Mouse (Mus musculus): ENCODE results near the gene Thbs3. TPM values are rescaled to one million over a fixed set of nuclear protein-coding genes. Genes with fewer than 3 reads are reported as not detected.

Gene Thbs3
- polyA plus RNA-seq, 1 experiment from 2014 or later, result 44.5 TPM

GRCm38 (mm10) chr3:89206695-89207094 lies 8.3 kb upstream of the Thbs3 start:
- 85% methylated on average over 2 of the region's 2 CpGs for WGBS
- H3K27me3 ChIP-seq (ENCODE audit: control insufficient read depth, insufficient read depth, low read length), result no peaks in the 10 kb centered on the region
- no peak for DNase-seq (ENCODE audit: low spot score)
- peaks cover 17% of the 10 kb centered on the region; the same call in 1 of the 2 replicates for H3K36me3 ChIP-seq (ENCODE audit: control insufficient read depth, insufficient read depth, low read length)
- no peak overlapping the region for H3K4me3 ChIP-seq (ENCODE audit: low read depth, low read length)
- H3K4me2 ChIP-seq (replicated peaks; ENCODE audit: low read depth, low read length), result no peak overlapping the region
- no peaks in the 10 kb centered on the region for H3K9me3 ChIP-seq (ENCODE audit: control insufficient read depth, low read length)
- no peak for ATAC-seq (ENCODE audit: low FRiP score)
- H3K27ac ChIP-seq (ENCODE audit: low read depth, low read length), result no peak overlapping the region
- H3K9ac ChIP-seq (ENCODE audit: low read depth, low read length), result no peak overlapping the region
- H3K4me1 ChIP-seq (replicated peaks; ENCODE audit: control insufficient read depth, insufficient read depth, low read length), result peaks cover 2% of the 10 kb centered on the region; the same call in 1 of the 2 replicates

DNA sequence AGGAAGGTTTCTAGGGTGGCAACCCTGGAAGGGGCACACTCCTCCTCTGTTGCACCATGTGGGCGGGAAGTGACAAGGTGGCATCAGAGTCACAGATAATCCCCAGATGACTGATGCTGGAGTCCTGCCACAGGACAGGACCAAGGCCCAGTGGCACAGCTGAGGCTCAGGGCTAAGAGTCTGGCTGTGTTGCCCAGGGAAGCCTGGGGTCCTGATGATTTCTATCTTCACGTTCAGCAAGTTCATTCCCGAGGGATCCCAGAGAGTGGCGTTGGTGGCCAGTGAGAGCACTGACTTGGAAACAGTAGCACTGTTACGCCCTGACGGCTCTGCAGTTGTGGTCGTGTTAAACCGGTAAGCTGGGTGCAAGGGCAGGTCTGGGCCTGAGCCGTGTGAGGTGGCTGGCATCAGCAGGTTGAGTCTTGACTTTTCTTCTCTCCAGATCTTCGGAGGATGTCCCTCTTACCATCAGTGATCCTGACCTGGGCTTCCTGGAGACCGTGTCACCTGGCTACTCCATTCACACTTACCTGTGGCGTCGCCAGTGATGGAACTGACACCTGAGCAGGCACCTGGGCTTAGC lies 6.8 kb upstream of the Thbs3 start:
- Histone ChIP-seq H3K9ac (ENCODE audit: low read depth, low read length) (no peak overlapping the region), H3K4me2 (replicated peaks; ENCODE audit: low read depth, low read length) (no peak overlapping the region), H3K4me3 (ENCODE audit: low read depth, low read length) (no peak overlapping the region), H3K27me3 (ENCODE audit: control insufficient read depth, insufficient read depth, low read length) (no peaks in the 10 kb centered on the region), H3K9me3 (ENCODE audit: control insufficient read depth, low read length) (no peaks in the 10 kb centered on the region), H3K27ac (ENCODE audit: low read depth, low read length) (no peak overlapping the region), H3K4me1 (replicated peaks; ENCODE audit: control insufficient read depth, insufficient read depth, low read length) (peaks cover 2% of the 10 kb centered on the region; the same call in 1 of the 2 replicates), H3K36me3 (ENCODE audit: control insufficient read depth, insufficient read depth, low read length) (peaks cover 17% of the 10 kb centered on the region; the same call in 1 of the 2 replicates)
- DNase-seq (ENCODE audit: low spot score) (no peak), ATAC-seq (ENCODE audit: low FRiP score) (no peak)
- 92% methylated on average over 13 of the region's 13 CpGs for WGBS

DNA sequence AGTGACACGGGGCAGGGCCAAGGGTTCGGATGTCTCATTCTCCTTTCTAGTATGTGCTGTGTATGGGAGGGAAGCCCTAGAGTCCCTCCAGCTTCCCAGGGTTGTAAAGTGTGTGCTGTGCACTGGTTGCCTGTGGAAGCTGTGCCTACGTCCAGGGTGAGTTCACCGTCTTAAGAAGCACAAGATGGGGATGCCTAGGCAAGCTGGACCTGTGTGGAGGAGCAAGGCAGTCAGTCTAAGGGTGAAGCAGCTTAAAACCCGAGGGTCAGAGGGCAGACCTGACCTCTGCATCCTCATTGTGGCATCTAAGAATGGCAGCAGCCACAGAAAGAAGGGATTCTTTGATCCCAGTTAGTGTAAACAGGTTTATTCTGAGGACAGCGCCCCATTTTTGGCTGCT lies 6.2 kb upstream of the Thbs3 start:
- H3K9ac ChIP-seq (ENCODE audit: low read depth, low read length), result no peak overlapping the region
- no peak overlapping the region for H3K4me3 ChIP-seq (ENCODE audit: low read depth, low read length)
- ATAC-seq (ENCODE audit: low FRiP score) (no peak), DNase-seq (ENCODE audit: low spot score) (no peak)
- no peaks in the 10 kb centered on the region for H3K4me1 ChIP-seq (replicated peaks; ENCODE audit: control insufficient read depth, insufficient read depth, low read length)
- peaks cover 17% of the 10 kb centered on the region; the same call in 1 of the 2 replicates for H3K36me3 ChIP-seq (ENCODE audit: control insufficient read depth, insufficient read depth, low read length)
- H3K27me3 ChIP-seq (ENCODE audit: control insufficient read depth, insufficient read depth, low read length), result no peaks in the 10 kb centered on the region
- H3K27ac ChIP-seq (ENCODE audit: low read depth, low read length), result no peak overlapping the region
- no peak overlapping the region for H3K4me2 ChIP-seq (replicated peaks; ENCODE audit: low read depth, low read length)
- H3K9me3 ChIP-seq (ENCODE audit: control insufficient read depth, low read length), result no peaks in the 10 kb centered on the region
- WGBS, result 93% methylated on average over 6 of the region's 6 CpGs

- no peak for ATAC-seq (ENCODE audit: low FRiP score)
- WGBS, result 95% methylated on average over 7 of the region's 7 CpGs
- H3K36me3 ChIP-seq (ENCODE audit: control insufficient read depth, insufficient read depth, low read length), result peaks cover 17% of the 10 kb centered on the region; the same call in 1 of the 2 replicates
- H3K4me3 ChIP-seq (ENCODE audit: low read depth, low read length), result no peak overlapping the region
- no peaks in the 10 kb centered on the region; the same call in 1 of the 2 replicates for H3K4me1 ChIP-seq (replicated peaks; ENCODE audit: control insufficient read depth, insufficient read depth, low read length)
- H3K9ac ChIP-seq (ENCODE audit: low read depth, low read length), result no peak overlapping the region
- no peak for DNase-seq (ENCODE audit: low spot score)
- no peaks in the 10 kb centered on the region for H3K27me3 ChIP-seq (ENCODE audit: control insufficient read depth, insufficient read depth, low read length)
- H3K4me2 ChIP-seq (replicated peaks; ENCODE audit: low read depth, low read length), result no peak overlapping the region
- H3K27ac ChIP-seq (ENCODE audit: low read depth, low read length), result no peak overlapping the region
- H3K9me3 ChIP-seq (ENCODE audit: control insufficient read depth, low read length), result no peaks in the 10 kb centered on the region
These were observed 5.2 kb upstream of the Thbs3 start for GRCm38 (mm10) chr3:89209731-89210130.

- H3K4me3 ChIP-seq (ENCODE audit: low read depth, low read length), result no peak overlapping the region
- no peaks in the 10 kb centered on the region; the same call in 1 of the 2 replicates for H3K4me1 ChIP-seq (replicated peaks; ENCODE audit: control insufficient read depth, insufficient read depth, low read length)
- ATAC-seq (ENCODE audit: low FRiP score), result no peak
- H3K27me3 ChIP-seq (ENCODE audit: control insufficient read depth, insufficient read depth, low read length), result no peaks in the 10 kb centered on the region
- WGBS, result 88% methylated on average over 13 of the region's 13 CpGs
- peaks cover 17% of the 10 kb centered on the region; the same call in 1 of the 2 replicates for H3K36me3 ChIP-seq (ENCODE audit: control insufficient read depth, insufficient read depth, low read length)
- no peak for DNase-seq (ENCODE audit: low spot score)
- H3K27ac ChIP-seq (ENCODE audit: low read depth, low read length), result no peak overlapping the region
- no peak overlapping the region for H3K9ac ChIP-seq (ENCODE audit: low read depth, low read length)
- no peak overlapping the region for H3K4me2 ChIP-seq (replicated peaks; ENCODE audit: low read depth, low read length)
- H3K9me3 ChIP-seq (ENCODE audit: control insufficient read depth, low read length), result no peaks in the 10 kb centered on the region
These were observed 4.8 kb upstream of the Thbs3 start for GRCm38 (mm10) chr3:89210162-89210561.

DNA sequence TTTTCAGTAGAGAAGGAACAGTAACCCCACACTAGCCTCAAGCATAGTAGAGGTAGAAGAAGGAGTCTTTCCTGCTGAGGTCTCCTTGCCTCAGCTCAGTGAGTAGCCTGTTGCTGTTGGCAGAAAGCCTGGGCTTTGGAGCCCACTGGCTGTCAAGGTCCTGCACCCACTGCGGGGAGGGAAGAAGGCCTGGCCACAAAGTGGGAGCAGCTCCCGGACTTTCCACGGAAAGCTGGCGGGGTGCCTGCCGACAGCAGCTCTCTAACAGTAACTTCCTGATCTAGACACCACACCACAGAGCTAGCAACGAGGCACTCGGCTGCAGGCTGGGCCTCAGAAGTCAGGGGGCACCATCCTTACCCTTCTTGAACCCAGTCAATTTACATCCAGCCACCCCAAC lies 4.2 kb upstream of the Thbs3 start:
- H3K4me1 ChIP-seq (replicated peaks; ENCODE audit: control insufficient read depth, insufficient read depth, low read length), result no peaks in the 10 kb centered on the region; the same call in 1 of the 2 replicates
- no peak for ATAC-seq (ENCODE audit: low FRiP score)
- no peak overlapping the region for H3K9ac ChIP-seq (ENCODE audit: low read depth, low read length)
- H3K9me3 ChIP-seq (ENCODE audit: control insufficient read depth, low read length), result no peaks in the 10 kb centered on the region
- H3K36me3 ChIP-seq (ENCODE audit: control insufficient read depth, insufficient read depth, low read length), result peaks cover 17% of the 10 kb centered on the region; the same call in 1 of the 2 replicates
- 89% methylated on average over 7 of the region's 7 CpGs for WGBS
- no peaks in the 10 kb centered on the region for H3K27me3 ChIP-seq (ENCODE audit: control insufficient read depth, insufficient read depth, low read length)
- H3K4me3 ChIP-seq (ENCODE audit: low read depth, low read length), result no peak overlapping the region
- DNase-seq (ENCODE audit: low spot score), result no peak
- no peak overlapping the region for H3K27ac ChIP-seq (ENCODE audit: low read depth, low read length)
- no peak overlapping the region for H3K4me2 ChIP-seq (replicated peaks; ENCODE audit: low read depth, low read length)

DNA sequence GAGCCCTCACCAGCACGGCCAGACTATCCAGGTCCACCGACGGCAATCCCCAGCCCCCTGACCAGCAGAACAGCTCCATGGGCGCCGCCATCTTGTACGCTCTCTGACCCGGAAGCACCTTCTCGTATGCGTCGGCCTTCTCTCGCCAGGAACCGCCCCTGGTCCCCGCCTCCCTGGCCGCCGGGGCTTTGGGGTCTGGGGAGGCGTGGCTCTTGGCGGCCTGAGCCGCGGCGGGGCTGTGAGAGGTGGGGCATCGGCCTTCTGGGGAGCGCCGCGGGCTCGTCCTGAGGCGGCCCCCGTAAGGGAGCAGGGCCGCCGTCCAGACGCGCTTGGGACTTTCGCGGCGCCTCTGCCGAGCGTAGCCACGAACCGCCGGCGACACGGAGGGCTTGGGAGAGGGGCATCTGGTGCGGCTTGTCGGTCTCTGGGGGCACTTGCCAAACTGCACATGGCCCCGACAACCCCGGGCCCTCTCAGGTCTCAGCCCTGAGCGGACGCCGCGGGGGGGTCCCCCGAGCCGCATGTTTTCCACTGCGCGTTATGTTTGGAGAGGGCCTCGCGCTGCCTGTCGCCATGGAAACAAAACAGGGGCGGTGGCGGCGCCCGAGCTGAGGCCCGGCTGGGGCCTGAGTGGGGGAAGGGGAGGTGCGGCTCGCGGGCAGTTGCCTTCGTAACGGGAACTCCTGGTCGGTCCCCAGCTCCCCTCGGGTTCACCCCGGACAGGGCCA lies 1.0 kb upstream of the Thbs3 start:
- Histone ChIP-seq H3K9ac (ENCODE audit: low read depth, low read length) (peak overlapping the region; percentile 64), H3K4me2 (replicated peaks; ENCODE audit: low read depth, low read length) (peak overlapping the region; percentile 66), H3K27ac (ENCODE audit: low read depth, low read length) (peak overlapping the region; percentile 98), H3K9me3 (ENCODE audit: control insufficient read depth, low read length) (no peaks in the 10 kb centered on the region), H3K36me3 (ENCODE audit: control insufficient read depth, insufficient read depth, low read length) (peaks cover 3% of the 10 kb centered on the region; the same call in 1 of the 2 replicates), H3K4me1 (replicated peaks; ENCODE audit: control insufficient read depth, insufficient read depth, low read length) (no peaks in the 10 kb centered on the region; the same call in 1 of the 2 replicates), H3K27me3 (ENCODE audit: control insufficient read depth, insufficient read depth, low read length) (no peaks in the 10 kb centered on the region), H3K4me3 (ENCODE audit: low read depth, low read length) (peak overlapping the region; percentile 63)
- under 1% methylated on average over 64 of the region's 69 CpGs for WGBS
- DNase-seq (ENCODE audit: low spot score) (peak; percentile 98), ATAC-seq (ENCODE audit: low FRiP score) (peak; percentile 89)

GRCm38 (mm10) chr3:89215853-89216252 lies 873 bp downstream of the Thbs3 start:
- Histone ChIP-seq H3K27me3 (ENCODE audit: control insufficient read depth, insufficient read depth, low read length) (no peaks in the 10 kb centered on the region), H3K4me2 (replicated peaks; ENCODE audit: low read depth, low read length) (peak overlapping the region; percentile 66), H3K36me3 (ENCODE audit: control insufficient read depth, insufficient read depth, low read length) (no peaks in the 10 kb centered on the region; the same call in 1 of the 2 replicates), H3K9me3 (ENCODE audit: control insufficient read depth, low read length) (no peaks in the 10 kb centered on the region), H3K4me1 (replicated peaks; ENCODE audit: control insufficient read depth, insufficient read depth, low read length) (peaks cover 3% of the 10 kb centered on the region; the same call in 1 of the 2 replicates), H3K27ac (ENCODE audit: low read depth, low read length) (peak overlapping the region; percentile 98), H3K4me3 (ENCODE audit: low read depth, low read length) (peak overlapping the region; percentile 63), H3K9ac (ENCODE audit: low read depth, low read length) (peak overlapping the region; percentile 35)
- peak; percentile 94 for DNase-seq (ENCODE audit: low spot score)
- peak; percentile 17 for ATAC-seq (ENCODE audit: low FRiP score)
- WGBS, result 1% methylated on average over 6 of the region's 6 CpGs

Data from hindbrain, embryonic 11.5 days (tissue).